Mouse (Mus musculus) embryonic facial prominence, embryonic 12.5 days (tissue): ENCODE results near the gene Gm49380. TPM values are rescaled to one million over a fixed set of nuclear protein-coding genes. Genes with fewer than 3 reads are reported as not detected.
A peak's percentile ranks its signal among the peaks of the same experiment; 100 is the strongest.

Experiments used
- ATAC-seq: fragments of 200-750 bp; cut with Nextera tagmentation; 2 replicates; pipeline ENCODE4 v1.8.0; 2017; ENCODE audit not compliant: insufficient number of reproducible peaks, insufficient read depth, low FRiP score, low TSS enrichment
- H3K27ac ChIP-seq: fragments of 300-500 bp; sonication (generic); 2 replicates; pipeline ENCODE4 v1.5.1; 2016; ENCODE audit warnings: mild to moderate bottlenecking
- H3K27me3 ChIP-seq: fragments of 300-500 bp; sonication (generic); 2 replicates; pipeline ENCODE4 v1.6.1; 2016; ENCODE audit warnings: mild to moderate bottlenecking, moderate library complexity
- H3K36me3 ChIP-seq: fragments of 300-500 bp; sonication (generic); 2 replicates; pipeline ENCODE4 v1.6.1; 2016; ENCODE audit warnings: mild to moderate bottlenecking
- H3K4me1 ChIP-seq: fragments of 300-500 bp; sonication (generic); 2 replicates; pipeline ENCODE4 v1.6.1; 2016
- H3K4me2 ChIP-seq: fragments of 300-500 bp; sonication (generic); replicated peaks from 2 replicates; pipeline ENCODE4 v1.6.1; 2016; ENCODE audit warnings: mild to moderate bottlenecking, moderate library complexity
- H3K4me3 ChIP-seq: fragments of 300-500 bp; sonication (generic); 2 replicates; pipeline ENCODE4 v1.5.1; 2016; ENCODE audit warnings: mild to moderate bottlenecking
- H3K9ac ChIP-seq: fragments of 300-500 bp; sonication (generic); 2 replicates; pipeline ENCODE4 v1.6.1; 2016; ENCODE audit warnings: mild to moderate bottlenecking, moderate library complexity
- H3K9me3 ChIP-seq: fragments of 300-500 bp; sonication (generic); 2 replicates; pipeline ENCODE4 v1.6.1; 2016; ENCODE audit warnings: mild to moderate bottlenecking, moderate library complexity
- WGBS: fragments of 180-500 bp; shearing (Covaris S2); methylation state at CpG from one replicate; pipeline ENCODE4 v1.1.7; 2016; 5-methylcytosine and 5-hydroxymethylcytosine counted together
- polyA plus RNA-seq: library from polyadenylated mRNA; unstranded; fragments of >200 nt; fragmentation: Nextera tagmentation; extraction: Ambion mirVana; gene quantifications from 2 replicates; pipeline ENCODE4 v1.2.1, GENCODE M21; 2016

Gene Gm49380
- polyA plus RNA-seq: 0.19 and 0.33 TPM in 2 replicates

DNA sequence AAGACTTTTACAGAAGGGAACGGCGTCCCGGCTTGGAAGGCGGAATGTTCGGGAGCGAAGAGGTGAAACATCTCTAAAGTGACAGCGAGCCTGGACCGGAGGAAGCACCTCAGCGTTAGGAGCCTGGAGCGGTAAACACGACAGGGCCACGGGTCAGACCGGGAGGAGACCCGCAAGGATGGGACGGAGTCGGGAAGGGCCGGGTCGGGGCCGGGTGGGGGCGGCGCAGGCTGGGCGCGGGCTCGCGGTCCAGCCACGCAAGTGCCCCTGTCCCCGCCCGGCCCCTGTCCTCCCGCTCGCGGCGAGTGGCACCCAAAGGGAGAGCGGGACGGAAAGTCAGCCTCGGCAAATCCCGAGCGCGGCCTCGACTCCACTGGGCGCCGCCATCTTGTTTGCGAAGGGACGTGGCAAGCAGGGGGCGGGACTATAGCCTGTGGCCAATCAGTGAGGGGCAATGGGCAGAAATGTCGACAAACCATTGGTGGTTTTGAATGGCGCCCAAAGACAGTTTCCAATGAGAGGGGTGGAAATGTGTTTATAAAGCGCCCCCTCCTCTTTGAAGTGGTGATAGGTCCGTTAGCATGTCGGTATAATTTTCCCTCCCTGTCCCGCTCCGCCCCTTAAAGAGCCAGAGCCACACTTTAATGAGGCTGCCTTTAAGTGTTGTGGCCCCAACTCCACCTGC, at the start of gene Gm49380, which contains the start of gene Rnf26:
Gene Gm49380 (minus strand): TSS at position 396 of the 685 bp plus-strand sequence.
Gene Rnf26 (minus strand): TSS at position 413 of the 685 bp plus-strand sequence.
- Histone ChIP-seq H3K4me3 (peak within 1 kb of the TSS; percentile 88), H3K4me1 (peaks cover 31% of the 10 kb centered on the region), H3K36me3 (peaks cover 14% of the 10 kb centered on the region; the same call in 1 of the 2 replicates), H3K27me3 (no peaks in the 10 kb centered on the region), H3K9me3 (no peaks in the 10 kb centered on the region), H3K4me2 (peak within 1 kb of the TSS; percentile 58), H3K27ac (peak within 1 kb of the TSS; percentile 84), H3K9ac (peak within 1 kb of the TSS; percentile 87)
- under 1% methylated on average over 51 of the region's 51 CpGs for WGBS
- peak; percentile 90 for ATAC-seq

DNA sequence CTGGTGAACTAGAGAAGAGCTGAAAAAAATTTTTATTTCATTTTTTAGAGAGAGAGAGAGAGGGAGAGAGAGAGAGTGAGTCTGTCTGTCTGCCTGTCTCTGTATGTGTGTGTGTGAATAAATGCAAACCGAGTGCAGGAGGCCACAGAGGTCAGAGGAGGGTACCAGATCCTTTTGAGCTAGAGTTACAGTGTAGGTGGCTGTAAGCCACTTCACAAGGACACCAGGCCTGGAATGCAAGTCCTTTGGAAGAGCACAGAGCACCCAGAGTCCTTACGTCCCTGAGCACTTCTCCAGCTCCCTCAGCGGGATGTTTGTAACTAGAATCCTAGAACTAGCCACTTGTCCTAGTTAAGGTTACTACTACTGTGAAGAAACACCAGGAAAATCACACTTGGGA, 46.6 kb upstream of the Gm49380 start:
- Histone ChIP-seq H3K36me3 (peaks cover 70% of the 10 kb centered on the region), H3K27ac (no peak overlapping the region), H3K27me3 (no peaks in the 10 kb centered on the region), H3K4me3 (no peak overlapping the region), H3K9me3 (no peaks in the 10 kb centered on the region), H3K9ac (no peak overlapping the region), H3K4me2 (no peak overlapping the region), H3K4me1 (no peaks in the 10 kb centered on the region)
- 82% methylated on average over 3 of the region's 3 CpGs for WGBS
- ATAC-seq: no peak

DNA sequence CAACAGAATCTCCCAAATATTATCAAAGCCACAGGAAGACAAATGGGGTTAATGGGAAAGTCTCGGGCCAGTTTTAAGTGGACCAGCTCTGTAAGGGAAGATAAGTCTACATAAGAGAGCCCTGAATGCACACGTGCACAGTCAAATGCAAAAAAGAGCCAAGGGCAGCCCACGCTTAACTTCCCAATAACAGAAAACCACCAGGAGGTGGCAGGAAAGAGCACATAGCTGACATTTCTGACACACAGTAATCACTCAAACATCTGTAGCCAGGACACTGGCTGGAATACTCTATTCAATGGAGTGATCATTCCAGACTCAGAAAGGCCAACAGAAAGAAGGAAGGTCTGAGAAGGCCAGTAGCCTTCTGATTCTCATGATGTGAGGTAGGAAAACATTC, 34.0 kb upstream of the Gm49380 start:
- WGBS: 59% methylated on average over 3 of the region's 3 CpGs
- Histone ChIP-seq H3K27ac (no peak overlapping the region), H3K9me3 (no peaks in the 10 kb centered on the region), H3K27me3 (no peaks in the 10 kb centered on the region), H3K4me2 (no peak overlapping the region), H3K36me3 (peaks cover 49% of the 10 kb centered on the region), H3K4me1 (no peaks in the 10 kb centered on the region), H3K9ac (no peak overlapping the region), H3K4me3 (no peak overlapping the region)
- ATAC-seq: no peak

DNA sequence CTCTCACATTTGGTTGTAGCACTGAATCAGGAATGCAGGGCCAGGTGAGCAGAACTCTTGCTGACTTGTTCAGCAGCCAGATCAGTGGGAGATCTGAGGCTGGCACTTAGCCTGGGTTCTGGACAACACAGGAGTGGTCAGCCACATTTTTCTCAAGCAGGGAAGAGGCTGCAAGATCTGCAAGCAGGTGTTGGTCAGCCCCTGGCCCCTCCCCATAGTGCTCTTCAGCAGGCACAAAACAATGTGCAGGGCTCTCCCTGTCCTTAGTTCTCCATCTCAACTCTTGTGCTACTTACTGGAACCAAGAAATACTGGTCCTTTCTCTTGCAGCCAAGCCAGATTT, 31.4 kb upstream of the Gm49380 start:
- no peak overlapping the region for H3K4me3 ChIP-seq
- no peak overlapping the region for H3K27ac ChIP-seq
- no peak for ATAC-seq
- H3K4me2 ChIP-seq: no peak overlapping the region
- H3K4me1 ChIP-seq: no peaks in the 10 kb centered on the region
- H3K9ac ChIP-seq: no peak overlapping the region
- H3K9me3 ChIP-seq: no peaks in the 10 kb centered on the region
- peaks cover 52% of the 10 kb centered on the region for H3K36me3 ChIP-seq
- H3K27me3 ChIP-seq: no peaks in the 10 kb centered on the region

DNA sequence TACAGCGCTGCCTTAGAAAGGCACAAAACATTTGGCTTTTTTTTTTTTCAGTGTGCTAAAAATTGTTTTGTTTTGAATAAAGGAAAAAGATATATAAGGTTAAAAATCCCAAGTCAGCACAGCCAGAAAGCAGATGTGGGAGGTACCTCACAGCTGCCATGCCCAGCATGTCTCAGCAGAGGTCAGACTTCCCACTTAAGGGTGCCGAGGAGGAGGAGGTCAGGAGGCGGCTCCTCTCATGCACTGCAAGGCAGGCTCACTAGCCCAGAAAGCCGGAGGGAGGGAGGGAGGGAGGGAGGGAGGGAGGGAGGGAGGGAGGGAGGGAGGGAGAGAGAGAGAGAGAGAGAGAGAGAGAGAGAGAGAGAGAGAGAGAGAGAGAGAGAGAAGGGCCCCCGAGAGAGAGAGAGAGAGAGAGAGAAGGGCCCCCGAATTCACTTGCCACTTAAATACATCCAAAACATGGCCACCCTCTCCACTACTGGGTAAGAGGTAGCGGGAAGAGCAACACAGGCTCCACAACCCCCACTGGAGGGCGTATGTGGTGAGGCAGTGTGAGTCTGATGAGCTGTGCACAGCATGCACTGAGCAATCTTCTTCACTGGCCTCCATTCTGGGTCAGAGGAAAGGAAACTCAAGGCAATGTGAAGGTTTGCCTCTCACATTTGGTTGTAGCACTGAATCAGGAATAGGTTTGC, 30.9 kb upstream of the Gm49380 start:
- H3K27me3 ChIP-seq: no peaks in the 10 kb centered on the region
- no peaks in the 10 kb centered on the region for H3K9me3 ChIP-seq
- H3K4me3 ChIP-seq: no peak overlapping the region
- 36% methylated on average over 6 of the region's 8 CpGs for WGBS
- no peak for ATAC-seq
- no peak overlapping the region for H3K4me2 ChIP-seq
- no peak overlapping the region for H3K27ac ChIP-seq
- H3K9ac ChIP-seq: no peak overlapping the region
- H3K36me3 ChIP-seq: peaks cover 46% of the 10 kb centered on the region
- H3K4me1 ChIP-seq: no peaks in the 10 kb centered on the region

DNA sequence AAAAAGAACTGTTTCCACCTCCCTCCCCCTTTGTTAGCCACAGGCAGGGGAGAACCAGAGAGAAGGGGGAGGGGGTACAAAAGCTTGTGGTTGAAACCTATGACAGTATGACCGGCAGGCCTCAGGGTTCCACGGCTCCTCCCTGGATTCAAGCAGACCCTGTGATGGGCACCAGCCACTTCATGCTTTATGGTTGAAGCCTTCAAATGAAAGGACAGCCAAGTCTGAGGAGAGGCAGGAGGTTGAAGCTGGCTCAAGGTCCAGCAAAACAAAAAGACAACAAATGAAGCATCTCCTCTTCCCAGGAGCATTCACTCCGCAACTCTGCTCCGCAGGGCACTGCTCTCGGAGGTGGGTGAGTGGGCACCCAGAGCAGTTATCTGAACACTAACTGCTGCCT, 30.1 kb upstream of the Gm49380 start:
- ATAC-seq: no peak
- H3K36me3 ChIP-seq: peaks cover 40% of the 10 kb centered on the region
- 80% methylated on average over 5 of the region's 5 CpGs for WGBS
- no peak overlapping the region for H3K9ac ChIP-seq
- no peak overlapping the region for H3K27ac ChIP-seq
- H3K9me3 ChIP-seq: no peaks in the 10 kb centered on the region
- no peak overlapping the region for H3K4me3 ChIP-seq
- no peaks in the 10 kb centered on the region for H3K4me1 ChIP-seq
- no peak overlapping the region for H3K4me2 ChIP-seq
- no peaks in the 10 kb centered on the region for H3K27me3 ChIP-seq

DNA sequence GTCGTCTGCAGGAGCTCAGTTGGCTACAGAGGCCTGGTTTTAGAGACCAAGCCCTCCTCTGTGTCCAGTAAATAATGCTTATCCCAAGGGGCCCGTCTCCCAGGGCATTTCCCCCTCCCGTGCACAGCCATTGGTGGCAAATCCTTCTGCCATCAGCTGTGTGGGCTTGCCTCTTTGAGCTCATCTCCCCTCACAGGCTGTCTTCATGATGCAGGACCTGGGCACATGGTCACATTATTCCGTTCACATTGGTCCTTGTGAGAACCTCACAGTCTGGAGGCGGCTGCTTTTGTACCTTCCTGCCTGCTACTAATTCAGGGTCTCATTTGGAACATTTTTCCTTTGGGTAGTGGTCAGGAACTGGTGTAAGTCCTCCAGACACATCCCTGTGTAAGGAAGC, 28.7 kb upstream of the Gm49380 start:
- Histone ChIP-seq H3K27me3 (no peaks in the 10 kb centered on the region), H3K9me3 (no peaks in the 10 kb centered on the region), H3K4me3 (no peak overlapping the region), H3K27ac (no peak overlapping the region), H3K4me1 (no peaks in the 10 kb centered on the region), H3K9ac (no peak overlapping the region), H3K4me2 (no peak overlapping the region), H3K36me3 (peaks cover 39% of the 10 kb centered on the region)
- WGBS: 65% methylated on average over 5 of the region's 5 CpGs
- ATAC-seq: no peak

DNA sequence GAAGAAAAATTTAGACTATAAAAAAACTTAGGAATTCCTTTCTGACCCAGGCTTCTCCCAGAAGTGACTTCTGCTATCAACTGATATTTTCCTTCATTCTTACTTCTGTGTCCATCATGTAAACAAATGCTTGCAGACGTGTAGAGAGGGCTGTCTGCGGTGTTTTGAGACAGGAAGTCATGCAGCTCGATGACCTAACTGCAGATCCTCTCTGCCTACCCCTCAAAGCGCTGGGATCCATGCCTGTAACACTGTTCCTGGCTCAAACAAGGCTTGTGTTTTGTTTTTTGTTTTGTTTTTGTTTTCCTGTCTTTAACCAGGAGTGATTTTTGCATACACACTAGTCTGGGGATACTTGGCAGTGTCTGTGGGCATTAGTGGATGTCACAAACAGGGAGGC, 24.5 kb upstream of the Gm49380 start:
- H3K4me3 ChIP-seq: no peak overlapping the region
- no peak overlapping the region for H3K4me2 ChIP-seq
- peaks cover 24% of the 10 kb centered on the region for H3K4me1 ChIP-seq
- peaks cover 33% of the 10 kb centered on the region for H3K27me3 ChIP-seq
- 60% methylated on average over 4 of the region's 4 CpGs for WGBS
- H3K36me3 ChIP-seq: peaks cover 18% of the 10 kb centered on the region
- ATAC-seq: no peak
- no peak overlapping the region for H3K27ac ChIP-seq
- no peaks in the 10 kb centered on the region for H3K9me3 ChIP-seq
- H3K9ac ChIP-seq: no peak overlapping the region

DNA sequence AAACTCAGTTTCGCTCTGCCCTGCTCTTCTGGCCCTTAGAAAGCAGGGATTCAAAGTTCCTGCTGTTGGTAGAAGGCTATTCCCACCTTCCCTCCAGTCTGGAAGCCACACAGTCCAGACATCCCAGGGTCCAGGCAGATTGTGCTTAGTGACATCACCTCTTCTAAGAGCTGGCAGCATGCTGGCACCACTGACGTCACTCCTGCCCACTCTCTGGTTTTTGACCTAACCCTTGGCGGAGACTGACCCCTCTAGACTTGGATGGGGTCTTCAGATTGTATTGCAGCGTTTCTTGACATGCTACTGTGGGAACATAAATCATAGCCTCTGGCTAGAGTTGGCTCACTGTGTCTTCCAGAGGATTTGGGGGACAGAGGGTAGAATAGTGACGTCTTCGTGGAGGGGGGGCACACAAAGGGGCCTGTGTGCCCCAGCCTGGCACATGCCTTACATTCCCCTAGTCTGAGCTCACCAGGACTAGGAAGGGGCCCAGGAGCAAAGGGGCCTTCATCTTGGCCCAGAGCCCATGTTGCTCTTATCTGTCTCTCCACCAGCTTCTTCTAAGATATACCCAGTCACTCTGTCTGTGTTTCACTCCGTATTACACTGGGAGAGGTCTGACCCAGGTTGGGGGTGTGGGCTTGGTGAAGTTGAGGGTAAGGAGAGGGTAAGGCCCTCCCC, 22.6 kb upstream of the Gm49380 start:
- H3K9ac ChIP-seq: no peak overlapping the region
- H3K9me3 ChIP-seq: no peaks in the 10 kb centered on the region
- peaks cover 9% of the 10 kb centered on the region for H3K36me3 ChIP-seq
- WGBS: 50% methylated on average over 7 of the region's 7 CpGs
- peak overlapping the region; percentile 89 for H3K4me2 ChIP-seq
- peaks cover 30% of the 10 kb centered on the region for H3K4me1 ChIP-seq
- H3K27ac ChIP-seq: no peak overlapping the region
- no peak for ATAC-seq
- H3K27me3 ChIP-seq: peaks cover 47% of the 10 kb centered on the region
- H3K4me3 ChIP-seq: peak overlapping the region; percentile 57

DNA sequence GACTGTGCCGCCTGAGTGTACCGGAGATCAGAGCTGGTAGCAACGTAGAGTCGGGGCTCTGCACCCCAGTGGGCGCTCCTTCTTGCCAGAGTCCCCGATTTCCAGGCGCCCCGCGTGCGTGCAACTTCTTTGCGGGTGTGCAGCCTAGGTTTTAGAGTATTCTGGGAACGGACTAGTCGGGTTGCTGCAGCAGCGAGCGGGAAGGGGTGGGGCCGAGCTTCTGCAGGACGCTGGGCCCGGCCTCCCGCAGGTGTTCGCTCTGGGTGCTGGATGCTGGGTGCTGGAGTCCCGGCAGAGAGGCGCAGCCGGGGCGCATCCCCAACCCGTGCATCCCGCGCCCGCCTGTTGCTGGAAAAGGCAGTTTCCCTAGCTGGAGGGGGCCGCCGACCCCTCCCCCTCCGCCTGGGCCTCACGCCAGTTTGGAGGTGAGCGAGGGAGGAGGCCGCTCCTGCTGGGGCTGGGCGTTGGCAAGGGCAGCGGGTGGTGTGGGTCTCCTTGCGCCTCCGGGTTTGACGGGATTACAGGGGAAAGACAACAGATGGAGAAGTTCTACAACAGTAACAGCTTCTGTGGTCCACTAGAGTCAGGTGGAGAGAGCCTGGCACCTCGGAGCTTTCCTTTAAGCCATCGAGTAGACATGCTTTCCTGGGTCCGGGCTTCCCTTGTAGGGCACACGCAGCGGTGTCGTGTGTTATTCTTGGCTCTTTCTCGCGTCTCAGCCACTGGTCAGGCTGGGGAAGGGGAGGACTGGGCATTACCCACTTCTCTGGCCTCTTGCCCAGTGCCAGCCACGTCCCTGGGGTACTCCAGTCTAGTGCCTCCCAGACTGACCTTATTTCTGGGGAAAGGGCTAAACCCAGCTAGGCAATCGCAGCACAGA, 21.8 kb upstream of the Gm49380 start:
- WGBS: 4% methylated on average over 49 of the region's 49 CpGs
- Histone ChIP-seq H3K4me1 (peaks cover 38% of the 10 kb centered on the region), H3K27me3 (peaks cover 47% of the 10 kb centered on the region), H3K27ac (no peak overlapping the region), H3K9me3 (no peaks in the 10 kb centered on the region), H3K9ac (peak overlapping the region; percentile 61), H3K4me2 (peak overlapping the region; percentile 89), H3K36me3 (peaks cover 1% of the 10 kb centered on the region; the same call in 1 of the 2 replicates), H3K4me3 (peak overlapping the region; percentile 57)
- no peak for ATAC-seq

DNA sequence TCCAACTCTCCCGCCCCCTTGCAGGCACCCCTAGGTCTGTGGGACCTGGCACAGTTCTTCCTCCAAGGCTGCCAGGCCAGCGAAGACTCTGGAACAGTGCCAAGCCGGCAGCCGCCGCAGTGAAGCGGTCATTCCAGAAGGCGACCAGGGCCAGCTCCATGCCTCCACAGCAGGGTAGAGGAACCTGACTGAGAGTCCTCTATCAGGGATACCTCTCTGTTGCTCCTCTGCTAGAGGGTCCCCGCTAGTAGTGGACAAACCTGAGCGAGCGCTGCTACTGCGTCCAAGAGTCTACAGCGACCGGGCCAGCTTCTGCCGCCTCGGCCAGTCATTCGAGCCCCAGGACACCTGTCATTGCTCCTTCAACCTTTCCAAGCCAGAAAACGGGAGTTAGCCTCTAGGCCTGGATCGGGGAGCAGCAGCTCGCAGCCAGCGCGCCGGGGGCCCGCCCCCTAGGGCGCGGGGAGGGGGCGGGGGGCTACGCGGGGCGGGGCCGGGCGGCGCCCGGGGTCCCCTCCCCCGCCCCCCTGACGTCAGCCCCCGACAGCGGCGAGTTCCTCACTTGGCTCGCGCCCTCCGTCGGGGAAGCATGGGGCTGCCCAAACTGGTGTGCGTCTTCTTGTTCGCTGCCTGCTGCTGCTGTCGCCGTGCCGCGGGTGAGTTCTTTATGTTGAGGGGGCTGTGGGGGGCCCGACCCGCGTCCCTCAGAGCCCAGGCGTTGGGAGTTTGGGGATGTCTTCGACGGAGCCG, 21.0 kb upstream of the Gm49380 start, which contains the start of gene Mcam:
Gene Mcam (plus strand): TSS at position 369 of the 750 bp plus-strand sequence.
- H3K27me3 ChIP-seq: peaks cover 47% of the 10 kb centered on the region
- H3K4me1 ChIP-seq: peaks cover 46% of the 10 kb centered on the region

More for the DNA sequence above, 21.0 kb upstream of the Gm49380 start, which contains the start of gene Mcam:
- peak within 1 kb of the TSS; percentile 57 for H3K4me3 ChIP-seq
- no peak for ATAC-seq
- no peaks in the 10 kb centered on the region for H3K9me3 ChIP-seq
- H3K9ac ChIP-seq: peak within 1 kb of the TSS; percentile 61
- peak within 1 kb of the TSS; percentile 89 for H3K4me2 ChIP-seq
- H3K27ac ChIP-seq: 0 out of 2 replicates have a peak within 1 kb of the TSS, but pooled peaks have one; percentile 31
- H3K36me3 ChIP-seq: no peaks in the 10 kb centered on the region
- WGBS: 1% methylated on average over 37 of the region's 55 CpGs
